Mouse (Mus musculus) spleen, adult 2 months (tissue): ENCODE data around the gene Lamc3. TPM values are rescaled to one million over a fixed set of nuclear protein-coding genes. Genes with fewer than 3 reads are reported as not detected.

Experiments
- DNase-seq, 2 experiments: peaks; one replicate each; pipeline versions ENCODE4 v3.0.0 to v3.0.0-alpha.2; 2012 to 2021; ENCODE audit warnings: low spot score in 2 of 2, low read depth in 1 of 2
- H3K27ac ChIP-seq: fragments of 200-500 bp; 2 replicates; pipeline ENCODE4 v1.5.1; 2012; ENCODE audit warnings: low read length, inconsistent platforms; ENCODE audit not compliant: insufficient read depth
- H3K27me3 ChIP-seq: fragments of 200-500 bp; 2 replicates; pipeline ENCODE4 v1.6.1; 2012; ENCODE audit warnings: mild to moderate bottlenecking, moderate library complexity, low read length, inconsistent platforms; ENCODE audit not compliant: control insufficient read depth, insufficient read depth
- H3K36me3 ChIP-seq: fragments of 200-500 bp; 2 replicates; pipeline ENCODE4 v1.6.1; 2012; ENCODE audit warnings: mild to moderate bottlenecking, low read length, inconsistent platforms; ENCODE audit not compliant: control insufficient read depth, insufficient read depth
- H3K4me1 ChIP-seq: fragments of 200-500 bp; 2 replicates; pipeline ENCODE4 v1.6.1; 2011; ENCODE audit warnings: inconsistent platforms; ENCODE audit not compliant: control insufficient read depth, insufficient read depth, insufficient read length
- H3K4me3 ChIP-seq: fragments of 200-500 bp; 2 replicates; pipeline ENCODE4 v1.5.1; 2011; ENCODE audit warnings: mild to moderate bottlenecking, inconsistent platforms; ENCODE audit not compliant: insufficient read depth, insufficient read length; ENCODE audit errors: extremely low read depth
- CTCF ChIP-seq: fragments of 200-500 bp; IDR thresholded peaks from 2 replicates; pipeline ENCODE4 v1.5.1; 2011; ENCODE audit warnings: mild to moderate bottlenecking, inconsistent platforms; ENCODE audit not compliant: insufficient read depth, insufficient read length, insufficient replicate concordance; ENCODE audit errors: extremely low read depth
- POLR2A ChIP-seq: fragments of 200-500 bp; IDR thresholded peaks from 2 replicates; pipeline ENCODE4 v1.6.1; 2011; ENCODE audit warnings: low read depth, low read length, inconsistent platforms
- WGBS: fragments of 180-500 bp; shearing (Covaris S2); methylation state at CpG from one replicate; pipeline ENCODE4 v1.1.7; 2018; 5-methylcytosine and 5-hydroxymethylcytosine counted together
- polyA plus RNA-seq: library from polyadenylated mRNA; depleted of rRNA; stranded (reverse); fragments of >200 nt; gene quantifications from 2 replicates; pipeline ENCODE4 v1.2.3, GENCODE M21; 2012

Lamc3 gene
- polyA plus RNA-seq, 1 experiment: 2.1 TPM

GRCm38 (mm10) chr2:31924811-31925210, 37.7 kb downstream of the Lamc3 start:
- Histone ChIP-seq H3K36me3 (no peaks in the 10 kb centered on the region), H3K27me3 (no peaks in the 10 kb centered on the region), H3K27ac (no peak overlapping the region), H3K4me1 (peaks cover under 1% of the 10 kb centered on the region; the same call in 1 of the 2 replicates), H3K4me3 (no peak overlapping the region)
- TF ChIP-seq POLR2A (no peak), CTCF (no peak)
- 28% methylated on average over 9 of the region's 9 CpGs for WGBS
- no peak for DNase-seq

GRCm38 (mm10) chr2:31925936-31926335, 38.8 kb downstream of the Lamc3 start:
- 61% methylated on average over 4 of the region's 4 CpGs for WGBS
- no peak for DNase-seq
- H3K27me3 ChIP-seq: no peaks in the 10 kb centered on the region
- H3K4me3 ChIP-seq: no peak overlapping the region
- no peak for TF ChIP-seq POLR2A
- H3K36me3 ChIP-seq: no peaks in the 10 kb centered on the region
- peaks cover 2% of the 10 kb centered on the region; the same call in 1 of the 2 replicates for H3K4me1 ChIP-seq
- H3K27ac ChIP-seq: no peak overlapping the region

GRCm38 (mm10) chr2:31929664-31930063, 42.6 kb downstream of the Lamc3 start:
- Histone ChIP-seq H3K4me1 (peaks cover 2% of the 10 kb centered on the region; the same call in 1 of the 2 replicates), H3K27me3 (no peaks in the 10 kb centered on the region), H3K36me3 (no peaks in the 10 kb centered on the region), H3K27ac (no peak overlapping the region), H3K4me3 (no peak overlapping the region)
- DNase-seq: no peak
- TF ChIP-seq CTCF: no peak
- no peak for TF ChIP-seq POLR2A
- WGBS: 48% methylated on average over 3 of the region's 3 CpGs

- Histone ChIP-seq H3K36me3 (no peaks in the 10 kb centered on the region), H3K4me3 (no peak overlapping the region), H3K27ac (no peak overlapping the region), H3K4me1 (peaks cover 2% of the 10 kb centered on the region; the same call in 1 of the 2 replicates), H3K27me3 (no peaks in the 10 kb centered on the region)
- no peak for TF ChIP-seq POLR2A
- no peak for TF ChIP-seq CTCF
- no peak for DNase-seq
- WGBS: 81% methylated on average over 4 of the region's 4 CpGs
Observed at GRCm38 (mm10) chr2:31934551-31934950, 47.5 kb downstream of the Lamc3 start.

GRCm38 (mm10) chr2:31935054-31935453, 48.0 kb downstream of the Lamc3 start:
- Histone ChIP-seq H3K4me1 (no peaks in the 10 kb centered on the region), H3K36me3 (no peaks in the 10 kb centered on the region), H3K27me3 (no peaks in the 10 kb centered on the region), H3K4me3 (no peak overlapping the region), H3K27ac (no peak overlapping the region)
- no peak for TF ChIP-seq CTCF
- TF ChIP-seq POLR2A: no peak
- 48% methylated on average over 4 of the region's 4 CpGs for WGBS
- DNase-seq: no peak

GRCm38 (mm10) chr2:31938298-31938697, 51.2 kb downstream of the Lamc3 start:
- Histone ChIP-seq H3K4me3 (no peak overlapping the region), H3K36me3 (no peaks in the 10 kb centered on the region), H3K27ac (no peak overlapping the region), H3K4me1 (no peaks in the 10 kb centered on the region), H3K27me3 (no peaks in the 10 kb centered on the region)
- TF ChIP-seq CTCF (no peak), POLR2A (no peak)
- no peak for DNase-seq
- WGBS: 93% methylated on average over 1 of the region's 1 CpGs

GRCm38 (mm10) chr2:31943011-31943410, 55.9 kb downstream of the Lamc3 start:
- no peak for DNase-seq
- Histone ChIP-seq H3K27ac (no peak overlapping the region), H3K4me3 (no peak overlapping the region), H3K36me3 (no peaks in the 10 kb centered on the region), H3K4me1 (no peaks in the 10 kb centered on the region), H3K27me3 (no peaks in the 10 kb centered on the region)
- TF ChIP-seq POLR2A (no peak), CTCF (no peak)
- WGBS: 59% methylated on average over 4 of the region's 4 CpGs
